Mouse (Mus musculus) kidney, postnatal 0 days (tissue): Measurements from ENCODE around the gene Gm1123. TPM values are rescaled to one million over a fixed set of nuclear protein-coding genes. Genes with fewer than 3 reads are reported as not detected.

Source experiments
- ATAC-seq: fragments of 200-750 bp; cut with Nextera tagmentation; replicated peaks from 2 replicates; pipeline ENCODE4 v1.8.0; 2017; ENCODE audit warnings: low read depth, moderate number of reproducible peaks, moderate TSS enrichment, moderate library complexity; ENCODE audit not compliant: low FRiP score
- DNase-seq: peaks from one replicate; pipeline ENCODE4 v3.0.0-alpha.2; 2016; ENCODE audit warnings: low spot score
- H3K27ac ChIP-seq: fragments of 300-500 bp; sonication (generic); 2 replicates; pipeline ENCODE4 v1.5.1; 2014; ENCODE audit warnings: mild to moderate bottlenecking
- H3K27me3 ChIP-seq: fragments of 300-500 bp; sonication (generic); 2 replicates; pipeline ENCODE4 v1.6.1; 2014; ENCODE audit warnings: low read length, mixed read lengths; ENCODE audit not compliant: insufficient read depth
- H3K36me3 ChIP-seq: fragments of 300-500 bp; sonication (generic); 2 replicates; pipeline ENCODE4 v1.6.1; 2014; ENCODE audit warnings: low read length, mixed read lengths; ENCODE audit not compliant: insufficient read depth
- H3K4me1 ChIP-seq: fragments of 300-500 bp; sonication (generic); replicated peaks from 2 replicates; pipeline ENCODE4 v1.6.1; 2014; ENCODE audit warnings: antibody characterized with exemption, low read length, mixed read lengths; ENCODE audit not compliant: insufficient read depth
- H3K4me2 ChIP-seq: fragments of 300-500 bp; sonication (generic); 2 replicates; pipeline ENCODE4 v1.6.1; 2014; ENCODE audit warnings: mild to moderate bottlenecking, low read length, moderate library complexity, mixed read lengths
- H3K4me3 ChIP-seq: fragments of 300-500 bp; sonication (generic); replicated peaks from 2 replicates; pipeline ENCODE4 v1.5.1; 2014; ENCODE audit warnings: low read depth, low read length
- H3K9ac ChIP-seq: fragments of 300-500 bp; sonication (generic); 2 replicates; pipeline ENCODE4 v1.6.1; 2014; ENCODE audit warnings: low read depth, low read length
- H3K9me3 ChIP-seq: fragments of 300-500 bp; sonication (generic); replicated peaks from 2 replicates; pipeline ENCODE4 v1.6.1; 2016; ENCODE audit warnings: low read length, inconsistent platforms, mixed read lengths
- CTCF ChIP-seq: IDR thresholded peaks from 2 replicates; pipeline ENCODE4 v1.5.1; 2016; ENCODE audit warnings: antibody characterized with exemption, low read depth, mild to moderate bottlenecking, moderate library complexity
- WGBS: fragments of 180-500 bp; shearing (Covaris S2); extraction: QIAGEN DNeasy Blood & Tissue Kit; methylation state at CpG from one replicate; pipeline ENCODE4 v1.1.7; 2014; 5-methylcytosine and 5-hydroxymethylcytosine counted together
- polyA plus RNA-seq: library from polyadenylated mRNA; unstranded; fragments of >200 nt; fragmentation: Nextera tagmentation; extraction: Ambion mirVana; gene quantifications from 2 replicates; pipeline ENCODE4 v1.2.1, GENCODE M21; 2015

The Gm1123 gene
- 0.71 and 0.76 TPM in 2 replicates for polyA plus RNA-seq

- Histone ChIP-seq H3K9me3 (no peaks in the 10 kb centered on the region), H3K36me3 (no peaks in the 10 kb centered on the region), H3K4me1 (no peaks in the 10 kb centered on the region), H3K9ac (no peak within 1 kb of the TSS), H3K27me3 (no peaks in the 10 kb centered on the region), H3K4me3 (no peak within 1 kb of the TSS), H3K4me2 (no peak within 1 kb of the TSS), H3K27ac (no peak within 1 kb of the TSS)
- no peak for DNase-seq
- 83% methylated on average over 12 of the region's 12 CpGs for WGBS
- TF ChIP-seq CTCF, result no peak
- no peak for ATAC-seq
Measured at GRCm38 (mm10) chr9:99035575-99035974, at the start of gene Gm1123. Gene Gm1123 (minus strand): TSS chr9:99035715.

- no peak overlapping the region for H3K27ac ChIP-seq
- no peak overlapping the region for H3K9ac ChIP-seq
Measured at GRCm38 (mm10) chr9:99081718-99082117, 46.2 kb upstream of the Gm1123 start.

GRCm38 (mm10) chr9:99081308-99081707 lies 45.8 kb upstream of the Gm1123 start:
- Histone ChIP-seq H3K36me3 (no peaks in the 10 kb centered on the region), H3K9ac (no peak overlapping the region), H3K4me3 (no peak overlapping the region), H3K4me1 (no peaks in the 10 kb centered on the region), H3K4me2 (no peak overlapping the region), H3K9me3 (no peaks in the 10 kb centered on the region), H3K27me3 (no peaks in the 10 kb centered on the region), H3K27ac (no peak overlapping the region)
- no peak for TF ChIP-seq CTCF
- ATAC-seq (no peak), DNase-seq (no peak)
- WGBS, result 76% methylated on average over 3 of the region's 3 CpGs

More at GRCm38 (mm10) chr9:99081718-99082117, 46.2 kb upstream of the Gm1123 start:
- Histone ChIP-seq H3K4me3 (no peak overlapping the region), H3K9me3 (no peaks in the 10 kb centered on the region), H3K27me3 (no peaks in the 10 kb centered on the region), H3K4me1 (no peaks in the 10 kb centered on the region), H3K4me2 (no peak overlapping the region), H3K36me3 (no peaks in the 10 kb centered on the region)
- DNase-seq, result no peak
- no peak for TF ChIP-seq CTCF
- no peak for ATAC-seq
- 93% methylated on average over 5 of the region's 5 CpGs for WGBS

- H3K36me3 ChIP-seq, result no peaks in the 10 kb centered on the region
- 97% methylated on average over 2 of the region's 2 CpGs for WGBS
- H3K9me3 ChIP-seq, result no peaks in the 10 kb centered on the region
- H3K9ac ChIP-seq, result no peak overlapping the region
- H3K27me3 ChIP-seq, result no peaks in the 10 kb centered on the region
- DNase-seq, result no peak
- TF ChIP-seq CTCF, result peak; percentile 31; the same call in 1 of the 2 replicates
- H3K27ac ChIP-seq, result no peak overlapping the region
- ATAC-seq, result no peak
- H3K4me1 ChIP-seq, result no peaks in the 10 kb centered on the region
- H3K4me3 ChIP-seq, result no peak overlapping the region
- H3K4me2 ChIP-seq, result no peak overlapping the region
Measured at GRCm38 (mm10) chr9:99080657-99081056, 45.1 kb upstream of the Gm1123 start.

GRCm38 (mm10) chr9:99074462-99074861 lies 38.9 kb upstream of the Gm1123 start:
- Histone ChIP-seq H3K4me3 (no peak overlapping the region), H3K27me3 (no peaks in the 10 kb centered on the region), H3K27ac (no peak overlapping the region), H3K9me3 (no peaks in the 10 kb centered on the region), H3K4me1 (no peaks in the 10 kb centered on the region), H3K36me3 (no peaks in the 10 kb centered on the region; the same call in 1 of the 2 replicates), H3K9ac (no peak overlapping the region), H3K4me2 (no peak overlapping the region)
- no peak for DNase-seq
- ATAC-seq, result no peak
- WGBS, result 60% methylated on average over 2 of the region's 2 CpGs
- no peak for TF ChIP-seq CTCF

- no peaks in the 10 kb centered on the region; the same call in 1 of the 2 replicates for H3K36me3 ChIP-seq
- no peak for TF ChIP-seq CTCF
- H3K4me3 ChIP-seq, result no peak overlapping the region
- ATAC-seq (no peak), DNase-seq (peak; percentile 15)
- H3K4me1 ChIP-seq, result no peaks in the 10 kb centered on the region
- no peak overlapping the region for H3K9ac ChIP-seq
- no peaks in the 10 kb centered on the region for H3K9me3 ChIP-seq
- WGBS, result 33% methylated on average over 4 of the region's 4 CpGs
- H3K27ac ChIP-seq, result no peak overlapping the region
- H3K4me2 ChIP-seq, result no peak overlapping the region
- no peaks in the 10 kb centered on the region for H3K27me3 ChIP-seq
Measured at GRCm38 (mm10) chr9:99072538-99072937, 37.0 kb upstream of the Gm1123 start.

GRCm38 (mm10) chr9:99065311-99065710 lies 29.8 kb upstream of the Gm1123 start:
- ATAC-seq (no peak), DNase-seq (no peak)
- no peak overlapping the region for H3K27ac ChIP-seq
- H3K9me3 ChIP-seq, result no peaks in the 10 kb centered on the region
- H3K27me3 ChIP-seq, result no peaks in the 10 kb centered on the region
- H3K9ac ChIP-seq, result no peak overlapping the region
- no peak overlapping the region for H3K4me2 ChIP-seq
- no peaks in the 10 kb centered on the region; the same call in 1 of the 2 replicates for H3K36me3 ChIP-seq
- WGBS, result 93% methylated on average over 5 of the region's 5 CpGs
- no peak overlapping the region for H3K4me3 ChIP-seq
- H3K4me1 ChIP-seq, result no peaks in the 10 kb centered on the region
- TF ChIP-seq CTCF, result no peak
